In genomic region chr17:63864171-63864571, GRCm38 (mm10) we compare ENCODE assay signal across 8 mouse cellular contexts. TPM values are rescaled to one million over a fixed set of nuclear protein-coding genes. Genes with fewer than 3 reads are reported as not detected.
DNase-seq lines count a peak whose midpoint lies in the region; ATAC-seq and TF ChIP-seq lines count a peak whose summit lies in the region.
"Had no signal": no experiment of that assay in that cellular context is flagged by ENCODE, and none has a peak within 500 bp of the region (broad histone marks: within the 10 kb centered on the region; RNA-seq: fewer than 3 reads in every experiment).

No protein-coding gene starts in this region.

- H3K4me2 ChIP-seq in neural tube, embryonic 11.5 days (ENCODE audit: low read depth): peak overlapping the region; percentile 74
- H3K4me2 ChIP-seq in limb, embryonic 15.5 days: peak overlapping the region; percentile 65
- H3K4me2 ChIP-seq in midbrain, postnatal 0 days (ENCODE audit: low read depth, low read length, poor library complexity, severe bottlenecking): peak overlapping the region; percentile 85

- peak; percentile 74 for DNase-seq in neural tube, embryonic 11.5 days (ENCODE audit: low spot score)
- DNase-seq in neural tube, embryonic 10.5 days (ENCODE audit: extremely low spot score, low spot score): no peak
- peak; percentile 8 for DNase-seq in forelimb bud, embryonic 11.5 days (ENCODE audit: low read depth, low spot score)
- no peak for DNase-seq in midbrain, postnatal 0 days (ENCODE audit: low spot score)
- no peak for DNase-seq in cerebellum, adult 8-10 months

- no peaks in the 10 kb centered on the region for H3K9me3 ChIP-seq in neural tube, embryonic 11.5 days (ENCODE audit: control insufficient read depth, low read length)
- H3K9me3 ChIP-seq in limb, embryonic 15.5 days: no peaks in the 10 kb centered on the region
- no peaks in the 10 kb centered on the region for H3K9me3 ChIP-seq in midbrain, postnatal 0 days (ENCODE audit: low read length)

- peak overlapping the region; percentile 91 for H3K4me3 ChIP-seq in neural tube, embryonic 11.5 days (ENCODE audit: low read depth, low read length)
- peak overlapping the region; percentile 82 for H3K4me3 ChIP-seq in brown adipose tissue, adult 24 weeks (ENCODE audit: insufficient read depth, low read depth, low read length)
- H3K4me3 ChIP-seq in limb, embryonic 15.5 days: peak overlapping the region; percentile 98
- peak overlapping the region; percentile 96 for H3K4me3 ChIP-seq in midbrain, postnatal 0 days (ENCODE audit: low read depth, low read length)

- peak overlapping the region; percentile 86 for H3K9ac ChIP-seq in neural tube, embryonic 11.5 days (ENCODE audit: low read length)
- peak overlapping the region; percentile 93 for H3K9ac ChIP-seq in limb, embryonic 15.5 days
- peak overlapping the region; percentile 97 for H3K9ac ChIP-seq in midbrain, postnatal 0 days (replicated peaks; ENCODE audit: low read length, poor library complexity, severe bottlenecking)

- no peaks in the 10 kb centered on the region for H3K27me3 ChIP-seq in neural tube, embryonic 11.5 days (ENCODE audit: control insufficient read depth, insufficient read depth, low read length)
- H3K27me3 ChIP-seq in limb, embryonic 15.5 days: no peaks in the 10 kb centered on the region
- no peaks in the 10 kb centered on the region for H3K27me3 ChIP-seq in midbrain, postnatal 0 days (ENCODE audit: insufficient read depth, low read length)

- 0 out of 2 replicates have a peak, but pooled peaks have one; percentile 8 for TF ChIP-seq CTCF in midbrain, postnatal 0 days (IDR thresholded peaks at IDR 0.05)

- H3K27ac ChIP-seq in neural tube, embryonic 11.5 days (ENCODE audit: low read depth, low read length): peak overlapping the region; percentile 76; the same call in 1 of the 2 replicates
- H3K27ac ChIP-seq in brown adipose tissue, adult 24 weeks (replicated peaks; ENCODE audit: low read depth, low read length): peak overlapping the region; percentile 35
- peak overlapping the region; percentile 87 for H3K27ac ChIP-seq in limb, embryonic 15.5 days
- peak overlapping the region; percentile 86 for H3K27ac ChIP-seq in midbrain, postnatal 0 days (ENCODE audit: low read depth, low read length)

- WGBS in neural tube, embryonic 11.5 days: under 1% methylated on average over 26 of the region's 48 CpGs
- 2% methylated on average over 40 of the region's 48 CpGs for WGBS in limb, embryonic 15.5 days
- WGBS in midbrain, postnatal 0 days: under 1% methylated on average over 20 of the region's 48 CpGs

- 0 out of 2 replicates have a peak, but pooled peaks cover 6% of the 10 kb centered on the region for H3K4me1 ChIP-seq in neural tube, embryonic 11.5 days (ENCODE audit: control insufficient read depth, insufficient read depth, low read length)
- H3K4me1 ChIP-seq in brown adipose tissue, adult 24 weeks (ENCODE audit: control insufficient read depth, insufficient read depth, insufficient read length, low read length): no peaks in the 10 kb centered on the region
- peaks cover 9% of the 10 kb centered on the region; the same call in 1 of the 2 replicates for H3K4me1 ChIP-seq in limb, embryonic 15.5 days
- no peaks in the 10 kb centered on the region for H3K4me1 ChIP-seq in midbrain, postnatal 0 days (ENCODE audit: insufficient read depth, low read length)

- ATAC-seq in neural tube, embryonic 11.5 days (ENCODE audit: insufficient read depth, low FRiP score, low TSS enrichment): peak; percentile 80
- ATAC-seq in limb, embryonic 15.5 days (ENCODE audit: insufficient number of reproducible peaks, low FRiP score, low TSS enrichment, low read depth): peak; percentile 71
- ATAC-seq in midbrain, postnatal 0 days (ENCODE audit: low FRiP score): peak; percentile 75

- no peaks in the 10 kb centered on the region for H3K36me3 ChIP-seq in neural tube, embryonic 11.5 days (ENCODE audit: control insufficient read depth, insufficient read depth, low read length)
- no peaks in the 10 kb centered on the region for H3K36me3 ChIP-seq in limb, embryonic 15.5 days
- H3K36me3 ChIP-seq in midbrain, postnatal 0 days (ENCODE audit: insufficient read depth, low read length): no peaks in the 10 kb centered on the region

RNA-seq across cellular contexts. Expression of gene A930002H24Rik, which starts 0.6 kb away (rescaled TPM):
- polyA plus RNA-seq in neural tube, embryonic 11.5 days (2014; fragmentation: Nextera tagmentation; extraction: Ambion mirVana): 1.7 and 2.5 TPM in 2 replicates
- polyA plus RNA-seq in brown adipose tissue, adult 24 weeks (2012; ENCODE audit: insufficient read depth, insufficient read length, missing spikeins): not detected in 2 replicates
- polyA plus RNA-seq in limb, embryonic 15.5 days (2015; fragmentation: Nextera tagmentation; extraction: Ambion mirVana): 2.0 and 3.2 TPM in 2 replicates
- total RNA-seq in midbrain, postnatal 0 days (2014; rRNA removed): 8.4 and 11.2 TPM in 2 replicates
- 2.3 and 3.2 TPM in 2 replicates for polyA plus RNA-seq in midbrain, postnatal 0 days (2015; fragmentation: Nextera tagmentation; extraction: Ambion mirVana)
- total RNA-seq: heart, postnatal 36 days had no signal

RNA-seq across cellular contexts. Expression of gene Fer, which starts 1.3 kb away (rescaled TPM):
- polyA plus RNA-seq in neural tube, embryonic 11.5 days (2014; fragmentation: Nextera tagmentation; extraction: Ambion mirVana): 34.7 and 36.0 TPM in 2 replicates
- polyA plus RNA-seq in brown adipose tissue, adult 24 weeks (2012; ENCODE audit: insufficient read depth, insufficient read length, missing spikeins): 9.9 and 10.2 TPM in 2 replicates
- 36.6 and 37.1 TPM in 2 replicates for polyA plus RNA-seq in limb, embryonic 15.5 days (2015; fragmentation: Nextera tagmentation; extraction: Ambion mirVana)
- total RNA-seq in midbrain, postnatal 0 days (2014; rRNA removed): 22.6 and 27.9 TPM in 2 replicates
- 20.1 and 22.7 TPM in 2 replicates for polyA plus RNA-seq in midbrain, postnatal 0 days (2015; fragmentation: Nextera tagmentation; extraction: Ambion mirVana)

Comparison
In these comparisons a context has a peak if more than half of its experiments do, and no peak if none do; other contexts are left out.
1. DNase-seq: peak in neural tube, embryonic 11.5 days (single experiment) and forelimb bud, embryonic 11.5 days (single experiment); none in neural tube, embryonic 10.5 days (single experiment), midbrain, postnatal 0 days (single experiment) and cerebellum, adult 8-10 months (single experiment).
2. H3K27ac ChIP-seq: peak in every context shown above with its lines; median percentile 87 in limb, embryonic 15.5 days; 86 in midbrain, postnatal 0 days; 76 in neural tube, embryonic 11.5 days; 35 in brown adipose tissue, adult 24 weeks.
3. Peak in every context shown above with its lines, with median percentiles within 50 percentile points of each other: ATAC-seq, H3K4me2 ChIP-seq, H3K4me3 ChIP-seq and H3K9ac ChIP-seq.